Mouse (Mus musculus) 3T3-L1 (cell line): ENCODE measurements around the gene Flt1.
"Not testable (repeated sequence)": the region's sequence is repeated elsewhere in the genome, so short reads cannot be mapped to it uniquely, and the experiment has no call there.

Experiments used
- DNase-seq: peaks from one replicate; pipeline ENCODE4 v3.0.0-alpha.2; 2015; ENCODE audit warnings: low read depth, low spot score

Flt1 gene

GRCm38 (mm10) chr5:147614659-147615058, 111.2 kb downstream of the Flt1 start:
- DNase-seq, result no peak

- DNase-seq, result not testable (repeated sequence)
These were observed 114.5 kb downstream of the Flt1 start for GRCm38 (mm10) chr5:147611348-147611747.

- no peak for DNase-seq
These were observed 118.4 kb downstream of the Flt1 start for GRCm38 (mm10) chr5:147607256-147607975.

- no peak for DNase-seq
These were observed 119.1 kb downstream of the Flt1 start for GRCm38 (mm10) chr5:147606751-147607150.

- DNase-seq, result peak; percentile 63
These were observed 124.1 kb downstream of the Flt1 start for GRCm38 (mm10) chr5:147601460-147602360.

GRCm38 (mm10) chr5:147597825-147598224, 128.0 kb downstream of the Flt1 start:
- no peak for DNase-seq

- peak; percentile 83 for DNase-seq
These were observed 136.0 kb downstream of the Flt1 start for GRCm38 (mm10) chr5:147589814-147590213.

- DNase-seq, result peak; percentile 41
These were observed 140.7 kb downstream of the Flt1 start for GRCm38 (mm10) chr5:147585070-147585469.

- DNase-seq, result no peak
These were observed 141.2 kb downstream of the Flt1 start for GRCm38 (mm10) chr5:147584648-147585047.

GRCm38 (mm10) chr5:147583702-147584298, 142.0 kb downstream of the Flt1 start:
- DNase-seq, result peak; percentile 81

GRCm38 (mm10) chr5:147580181-147580580, 145.6 kb downstream of the Flt1 start:
- DNase-seq, result no peak

- DNase-seq, result no peak
These were observed 146.1 kb downstream of the Flt1 start for GRCm38 (mm10) chr5:147579691-147580090.

GRCm38 (mm10) chr5:147579148-147579547, 146.7 kb downstream of the Flt1 start:
- DNase-seq, result no peak

- no peak for DNase-seq
These were observed 148.8 kb downstream of the Flt1 start for GRCm38 (mm10) chr5:147577003-147577402.

GRCm38 (mm10) chr5:147574517-147574916, 151.3 kb downstream of the Flt1 start:
- DNase-seq, result no peak

- no peak for DNase-seq
These were observed 152.3 kb downstream of the Flt1 start for GRCm38 (mm10) chr5:147573555-147573954.

- no peak for DNase-seq
These were observed 153.1 kb downstream of the Flt1 start for GRCm38 (mm10) chr5:147572695-147573094.

GRCm38 (mm10) chr5:147566335-147566734, 159.5 kb downstream of the Flt1 start:
- peak; percentile 71 for DNase-seq

GRCm38 (mm10) chr5:147565444-147565843, 160.4 kb downstream of the Flt1 start:
- DNase-seq, result no peak

GRCm38 (mm10) chr5:147564140-147564590, 161.6 kb downstream of the Flt1 start:
- no peak for DNase-seq

GRCm38 (mm10) chr5:147563511-147564139, 162.2 kb downstream of the Flt1 start:
- no peak for DNase-seq

GRCm38 (mm10) chr5:147557641-147558040, 168.2 kb downstream of the Flt1 start:
- peak; percentile 58 for DNase-seq
